Mouse (Mus musculus) right cerebral cortex, adult 18-20 months (tissue): ENCODE measurements around the gene Mfsd4b5.
A peak's percentile ranks its signal among the peaks of the same experiment; 100 is the strongest.
"Not testable (repeated sequence)": the region's sequence is repeated elsewhere in the genome, so short reads cannot be mapped to it uniquely, and the experiment has no call there.

ENCODE experiments used
- DNase-seq: peaks from one replicate; pipeline ENCODE4 v3.0.0; 2022; ENCODE audit warnings: mixed read lengths

Gene Mfsd4b5

DNA sequence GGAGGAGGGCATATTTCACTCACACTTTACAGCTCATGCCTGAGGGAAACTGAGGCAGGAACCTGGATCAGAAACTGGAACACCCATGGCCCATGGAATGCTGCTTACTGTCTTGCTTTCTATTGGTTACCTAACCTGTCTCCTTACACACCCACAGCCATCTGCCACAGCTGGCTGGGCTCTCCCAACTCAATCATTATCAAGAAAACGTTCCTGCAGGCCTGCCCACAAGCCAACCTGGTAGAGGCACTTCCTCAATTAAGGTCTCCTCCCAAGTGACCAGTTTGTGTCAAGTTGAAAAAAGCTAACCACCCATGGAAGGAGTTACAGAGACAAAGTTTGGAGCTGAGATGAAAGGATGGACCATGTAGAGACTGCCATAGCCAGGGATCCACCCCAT, 24.5 kb downstream of the Mfsd4b5 start:
- DNase-seq = no peak

- no peak for DNase-seq
These were observed 26.0 kb downstream of the Mfsd4b5 start for GRCm38 (mm10) chr10:39960441-39960822.

DNA sequence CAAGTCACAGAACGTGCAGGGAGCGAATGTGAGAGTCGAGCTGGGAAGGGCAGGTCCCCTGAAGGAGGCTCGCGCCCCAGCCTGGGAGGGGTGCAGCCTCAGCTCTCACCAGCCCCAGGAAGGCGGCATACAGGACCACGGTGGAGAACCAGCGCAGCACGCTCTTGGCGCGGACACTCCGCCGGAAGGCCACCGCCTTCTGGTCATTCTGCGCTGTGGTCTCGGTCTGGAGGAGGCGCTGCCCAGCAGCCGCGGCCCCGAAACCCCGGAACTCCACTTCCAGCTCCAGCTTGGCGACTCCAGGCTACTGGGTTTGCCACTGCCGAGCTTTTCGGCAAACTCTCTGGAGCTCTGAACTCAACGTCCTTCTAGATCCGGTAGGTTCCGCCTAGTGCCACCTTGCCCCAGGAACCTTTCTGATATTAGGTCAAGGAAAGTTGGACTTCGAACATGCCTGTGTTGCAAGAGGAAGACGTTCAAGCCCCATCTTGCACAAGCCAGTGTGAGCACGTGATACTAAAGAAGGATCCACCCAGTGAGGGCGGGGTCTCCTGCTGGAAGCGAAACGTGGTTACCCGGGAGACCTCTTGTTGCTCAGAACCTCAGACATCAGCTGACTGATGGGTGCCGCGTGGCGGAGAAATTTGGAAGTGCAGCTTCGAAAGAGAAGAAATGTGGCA, 26.5 kb downstream of the Mfsd4b5 start, which contains the start of gene Mfsd4b3:
Gene Mfsd4b3 (minus strand): TSS at position 393 of the 680 bp plus-strand sequence.
- peak; percentile 89 for DNase-seq

DNA sequence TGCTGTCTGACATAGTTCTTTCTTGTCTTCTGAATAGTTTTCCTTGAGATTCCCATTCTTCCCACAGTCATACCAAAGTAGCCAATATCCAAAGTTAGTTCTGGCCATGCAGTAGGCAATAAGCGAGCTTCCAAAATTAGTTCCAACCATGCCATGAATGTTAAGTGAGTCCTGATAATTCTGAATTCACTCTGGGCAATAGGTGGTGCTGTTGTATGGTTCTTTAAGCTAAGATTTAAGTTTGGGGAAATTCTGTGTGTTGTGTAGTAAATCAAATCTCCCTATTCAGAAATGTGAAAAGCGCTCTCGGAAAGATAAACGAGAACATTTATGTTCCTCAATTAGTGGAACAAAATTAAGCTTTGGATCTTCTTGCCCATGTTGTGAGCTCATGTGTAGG, 28.2 kb downstream of the Mfsd4b5 start:
- DNase-seq = peak; percentile 13

DNA sequence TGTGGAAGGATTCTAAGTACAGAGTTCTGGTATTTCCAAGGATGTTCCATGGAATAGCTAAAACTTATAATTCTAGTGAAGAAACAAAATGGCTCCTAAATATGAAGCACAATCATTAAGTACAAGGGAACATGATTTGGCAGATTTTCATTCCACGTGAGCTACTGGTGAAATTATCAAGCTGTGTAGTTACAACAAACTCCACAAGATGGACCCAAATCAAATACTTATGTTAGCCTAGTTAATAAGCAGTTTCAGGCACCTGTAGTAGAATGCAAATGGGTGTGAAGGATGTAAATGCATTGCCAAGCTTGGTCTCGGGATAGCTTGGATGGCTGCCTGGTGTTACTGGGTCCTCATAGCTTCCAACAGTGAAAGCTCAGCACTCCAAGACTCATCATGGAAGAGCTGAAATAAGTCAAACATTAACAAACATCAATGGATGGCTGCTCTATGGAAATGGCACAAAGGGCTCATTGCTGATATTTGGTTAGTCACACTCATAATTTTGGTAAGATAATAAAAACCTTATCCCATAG, 30.0 kb downstream of the Mfsd4b5 start:
- DNase-seq = no peak

GRCm38 (mm10) chr10:39955163-39955562, 31.3 kb downstream of the Mfsd4b5 start:
- DNase-seq = no peak

DNA sequence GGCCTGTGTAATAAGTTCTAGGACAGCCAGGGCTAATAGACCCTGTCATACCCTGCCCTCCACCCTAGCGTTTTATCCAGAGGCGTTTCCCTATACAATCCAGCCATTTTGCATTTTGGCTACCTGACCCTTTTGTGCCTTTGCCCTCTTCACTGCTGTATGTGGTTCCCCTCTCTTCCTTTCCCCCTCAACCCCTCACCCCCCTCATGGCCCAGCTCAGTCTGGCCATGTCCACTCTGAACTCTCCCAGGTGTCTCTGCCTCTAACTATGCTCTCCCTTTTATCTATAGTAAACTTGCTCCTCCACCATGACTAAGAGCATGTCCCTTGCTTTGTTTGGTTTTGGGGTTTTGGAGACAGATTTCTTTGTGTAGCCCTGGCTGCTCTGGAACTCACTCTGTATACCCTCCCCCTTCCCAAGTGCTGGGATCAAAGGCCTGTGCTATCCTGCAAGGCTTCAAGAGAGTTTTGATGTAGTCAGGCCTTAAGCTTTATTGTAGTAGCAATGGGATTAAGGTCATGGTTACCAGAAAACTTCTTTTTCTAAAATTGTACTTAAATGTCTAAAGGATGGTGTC, 37.0 kb downstream of the Mfsd4b5 start:
- DNase-seq = no peak

DNA sequence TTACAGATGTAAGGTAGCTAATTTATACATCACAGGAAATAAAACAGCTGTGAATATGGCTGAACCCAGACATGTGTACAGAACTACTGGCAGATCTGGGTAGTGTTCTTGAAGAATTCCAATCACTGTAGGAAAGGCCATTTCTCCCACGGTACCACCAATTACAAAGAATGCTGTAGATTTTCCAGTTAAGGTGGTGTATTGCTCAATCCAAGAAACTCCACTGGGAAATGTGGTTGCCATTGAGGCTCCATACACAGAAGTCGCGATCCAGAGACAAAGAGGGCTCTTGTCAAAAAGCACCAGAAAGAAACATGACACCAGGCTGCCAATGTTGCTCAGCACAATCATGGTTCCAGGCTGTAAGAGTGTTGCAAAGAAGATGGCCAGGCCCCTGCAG, 39.3 kb downstream of the Mfsd4b5 start:
- DNase-seq = not testable (repeated sequence)

DNA sequence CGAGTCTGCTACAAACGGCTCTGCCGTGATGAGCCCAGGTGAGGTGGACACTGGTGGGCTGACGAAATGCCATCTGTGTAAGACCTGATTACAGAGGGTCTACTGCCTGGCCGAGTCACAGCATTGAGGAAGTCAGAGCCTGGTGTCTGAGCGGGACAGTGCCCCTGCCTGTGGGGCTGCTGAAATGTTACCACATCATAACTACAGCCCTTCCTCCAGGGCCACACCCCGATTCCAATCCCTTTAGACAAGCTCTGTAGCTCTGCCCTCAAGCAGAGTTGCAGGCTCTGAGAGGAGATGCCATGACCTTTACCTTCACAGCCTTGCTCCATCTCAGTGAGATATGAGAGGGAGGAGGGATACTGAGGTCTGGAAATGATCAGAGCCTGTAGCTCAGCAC, 49.9 kb downstream of the Mfsd4b5 start:
- DNase-seq = no peak

DNA sequence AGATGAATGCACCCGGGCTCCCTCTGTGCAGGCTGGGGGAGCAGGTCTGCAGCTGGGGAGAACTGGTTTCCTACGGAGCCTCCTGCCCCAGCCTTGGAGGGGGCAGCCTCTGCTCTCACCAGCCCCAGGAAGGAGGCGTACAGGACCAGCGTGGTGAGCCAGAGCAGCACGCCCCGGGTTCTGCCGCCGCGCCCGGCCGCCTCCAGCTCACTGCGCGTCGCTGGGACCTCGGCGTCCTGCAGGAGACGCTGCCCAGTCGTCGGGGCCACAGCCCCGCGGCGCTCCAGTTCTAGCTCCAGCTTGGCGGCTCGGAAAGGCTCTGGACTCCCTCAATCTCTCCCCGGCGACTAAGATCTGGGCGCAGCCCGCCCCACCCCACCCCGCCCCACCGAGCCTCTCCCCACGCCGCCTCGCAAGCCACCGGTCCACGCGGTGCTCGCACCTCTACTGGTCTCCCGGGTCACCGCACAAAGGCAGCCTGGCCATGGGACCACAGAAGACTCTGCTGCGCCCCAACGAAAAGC, 59.8 kb downstream of the Mfsd4b5 start, which contains the start of gene Mfsd4b2:
Gene Mfsd4b2 (minus strand): TSS at position 308 of the 524 bp plus-strand sequence.
- DNase-seq = no peak

GRCm38 (mm10) chr10:39924556-39924955, 61.9 kb downstream of the Mfsd4b5 start:
- DNase-seq = not testable (repeated sequence)

DNA sequence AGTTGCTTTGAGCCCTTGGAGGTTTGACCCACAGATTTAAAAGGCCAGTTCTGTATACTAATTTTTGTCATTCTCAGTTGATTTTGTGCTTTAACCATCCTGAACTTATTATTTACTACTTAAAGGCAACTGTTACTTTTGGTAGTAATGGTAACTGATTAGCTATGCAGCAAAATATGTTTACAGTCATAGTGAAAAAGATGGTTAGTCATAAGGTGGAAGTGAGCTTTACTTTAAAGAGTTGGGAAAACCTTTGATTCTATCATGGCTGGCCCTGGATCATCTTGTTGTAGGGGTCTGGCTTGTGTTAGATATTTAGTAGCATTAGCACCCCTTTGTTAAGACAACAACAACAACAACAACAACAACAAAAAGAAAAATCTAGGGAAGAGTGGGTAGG, 73.8 kb downstream of the Mfsd4b5 start:
- DNase-seq = no peak

GRCm38 (mm10) chr10:39908768-39909441, 77.5 kb downstream of the Mfsd4b5 start:
- no peak for DNase-seq
